Mouse (Mus musculus): Measurements from ENCODE around the gene Gabra3. TPM values are rescaled to one million over a fixed set of nuclear protein-coding genes. Genes with fewer than 3 reads are reported as not detected.

Gabra3 gene
- 1.1 and 1.8 TPM in 2 replicates for polyA plus RNA-seq (2012; rRNA removed)

DNA sequence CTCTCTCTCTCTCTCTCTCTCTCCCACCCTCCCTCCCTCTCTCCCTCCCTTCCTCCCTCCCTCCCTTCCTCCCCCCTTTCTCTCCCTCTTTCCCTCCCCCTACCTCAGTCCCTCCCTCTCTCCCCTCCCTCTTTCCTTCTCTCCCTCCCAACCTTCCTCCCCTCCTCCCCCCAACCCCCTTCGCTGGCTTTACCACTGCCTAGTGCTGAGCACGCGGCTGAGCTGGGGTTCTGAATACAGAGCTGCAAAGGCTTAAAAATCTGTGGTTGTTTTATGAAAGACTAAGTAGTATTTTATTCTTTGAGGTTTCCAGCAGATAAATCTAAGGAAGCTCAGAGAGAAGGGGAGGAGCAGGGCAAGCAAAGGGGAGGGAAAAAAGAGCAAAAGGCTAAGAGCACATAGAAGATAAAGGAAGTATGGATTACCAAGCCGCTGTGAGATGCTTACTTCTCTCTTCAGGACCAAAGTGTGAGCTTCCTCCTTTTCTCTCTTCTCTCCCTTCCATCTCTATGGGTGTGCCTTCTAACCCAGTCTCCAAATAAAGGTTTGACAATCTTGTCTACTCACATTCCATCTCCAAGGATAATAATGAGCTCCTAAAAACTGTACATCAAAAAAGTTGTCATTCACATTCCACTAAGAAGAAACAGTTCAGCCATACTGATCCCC lies at the start of gene Gabra3:
Gene Gabra3 (minus strand): TSS at position 619 of the 669 bp plus-strand sequence.
- no peaks in the 10 kb centered on the region for H3K4me1 ChIP-seq (ENCODE audit: control insufficient read depth, insufficient read depth, low read length)
- 20% methylated on average over 4 of the region's 4 CpGs for WGBS
- DNase-seq, result no peak
- H3K4me3 ChIP-seq (replicated peaks; ENCODE audit: extremely low read depth, low read depth, low read length), result no peak within 1 kb of the TSS
- no peak for TF ChIP-seq POLR2A (IDR thresholded peaks at IDR 0.05; ENCODE audit: borderline replicate concordance, extremely low read depth, low read depth, low read length)
- TF ChIP-seq CTCF (IDR thresholded peaks at IDR 0.05; ENCODE audit: insufficient read depth, low read length), result no peak

DNA sequence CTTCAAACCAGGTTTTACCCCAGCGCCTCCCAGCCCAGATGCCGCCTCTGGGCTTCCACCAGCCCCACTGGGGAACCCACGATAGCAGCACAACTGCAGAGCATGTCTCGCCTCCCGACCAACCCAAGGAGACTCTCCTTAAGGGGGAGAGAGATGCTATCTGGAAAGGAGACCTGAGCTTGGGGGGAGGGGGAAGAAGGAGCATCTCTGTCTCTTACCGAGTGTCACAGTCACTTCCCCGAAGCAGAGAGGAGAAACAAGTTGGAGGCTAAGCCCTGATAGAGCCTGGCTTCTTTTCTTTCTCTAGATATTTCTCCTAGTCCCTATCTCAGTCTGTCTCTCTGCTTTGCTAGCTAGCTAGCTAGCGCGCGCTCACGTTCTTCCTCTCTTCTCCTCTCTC lies 859 bp downstream of the Gabra3 start:
- no peak overlapping the region for H3K4me3 ChIP-seq (replicated peaks; ENCODE audit: extremely low read depth, low read depth, low read length)
- no peak for DNase-seq
- TF ChIP-seq CTCF (IDR thresholded peaks at IDR 0.05; ENCODE audit: insufficient read depth, low read length) (no peak), POLR2A (IDR thresholded peaks at IDR 0.05; ENCODE audit: borderline replicate concordance, extremely low read depth, low read depth, low read length) (no peak)
- 22% methylated on average over 11 of the region's 11 CpGs for WGBS
- no peaks in the 10 kb centered on the region for H3K4me1 ChIP-seq (ENCODE audit: control insufficient read depth, insufficient read depth, low read length)

DNA sequence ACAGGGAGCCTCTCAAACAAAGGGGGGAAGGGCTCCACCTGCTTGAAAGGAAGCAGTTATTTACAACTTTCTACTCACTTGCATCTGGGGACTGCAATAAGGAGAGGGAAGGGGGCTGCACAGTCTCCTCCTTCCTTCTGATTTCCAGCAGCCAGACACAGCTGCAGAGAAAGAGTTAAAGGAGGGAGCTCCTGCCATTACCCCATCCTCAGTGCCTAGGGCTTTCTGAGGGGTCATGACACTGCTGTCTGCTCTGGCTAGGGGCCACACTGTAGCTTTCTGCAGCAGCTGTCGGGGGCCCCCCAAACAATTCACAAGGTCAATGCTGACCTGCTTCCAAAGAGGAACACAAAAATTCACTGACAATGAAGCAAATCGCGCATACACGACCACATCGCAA lies 1.3 kb downstream of the Gabra3 start:
- H3K4me3 ChIP-seq (replicated peaks; ENCODE audit: extremely low read depth, low read depth, low read length), result no peak overlapping the region

DNA sequence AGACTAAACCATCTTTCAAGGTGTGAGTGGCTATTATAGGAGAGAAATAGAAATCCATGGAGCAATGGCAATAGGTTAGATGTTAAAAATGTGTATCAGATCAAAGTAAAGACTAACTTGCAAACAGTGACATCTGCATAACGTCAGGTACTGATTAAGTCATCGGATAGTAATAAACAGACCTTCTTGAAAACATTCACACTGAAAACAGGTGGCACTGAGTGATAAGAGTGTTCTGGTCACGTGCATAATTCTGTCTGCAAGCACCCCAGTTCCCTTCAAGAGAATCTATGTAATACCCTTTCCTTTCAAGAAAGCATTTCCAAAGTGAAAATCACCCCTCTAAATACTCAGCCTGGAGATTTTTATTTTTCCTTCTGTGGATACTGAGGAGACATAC lies 6.0 kb downstream of the Gabra3 start:
- Histone ChIP-seq H3K4me1 (ENCODE audit: control insufficient read depth, insufficient read depth, low read length) (no peaks in the 10 kb centered on the region), H3K4me3 (replicated peaks; ENCODE audit: extremely low read depth, low read depth, low read length) (no peak overlapping the region)
- no peak for DNase-seq
- TF ChIP-seq POLR2A (IDR thresholded peaks at IDR 0.05; ENCODE audit: borderline replicate concordance, extremely low read depth, low read depth, low read length), result no peak
- TF ChIP-seq CTCF (IDR thresholded peaks at IDR 0.05; ENCODE audit: insufficient read depth, low read length), result no peak
- WGBS, result 43% methylated on average over 3 of the region's 3 CpGs

More for the DNA sequence above, 1.3 kb downstream of the Gabra3 start:
- H3K4me1 ChIP-seq (ENCODE audit: control insufficient read depth, insufficient read depth, low read length), result no peaks in the 10 kb centered on the region
- WGBS, result 33% methylated on average over 5 of the region's 5 CpGs
- no peak for DNase-seq
- TF ChIP-seq POLR2A (IDR thresholded peaks at IDR 0.05; ENCODE audit: borderline replicate concordance, extremely low read depth, low read depth, low read length), result no peak
- no peak for TF ChIP-seq CTCF (IDR thresholded peaks at IDR 0.05; ENCODE audit: insufficient read depth, low read length)

DNA sequence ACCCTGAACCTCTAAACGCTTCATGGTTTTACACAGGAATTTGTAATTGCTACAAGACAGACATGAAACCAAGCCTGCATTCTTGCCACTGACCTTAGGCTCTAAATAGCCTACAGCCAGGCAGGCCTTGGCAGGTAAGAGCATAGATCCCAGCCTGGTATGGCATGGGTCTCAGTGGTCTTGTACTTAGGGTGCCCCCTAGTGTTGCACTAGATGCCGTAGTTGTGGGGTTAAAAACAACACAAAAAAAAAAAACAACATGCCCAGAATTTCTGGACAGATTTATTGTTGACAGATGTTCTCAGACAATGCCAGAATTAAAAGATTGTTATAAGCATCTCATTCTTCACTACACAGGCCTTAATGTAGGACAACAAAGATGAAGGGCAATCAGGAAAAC lies 12.0 kb downstream of the Gabra3 start:
- TF ChIP-seq POLR2A (IDR thresholded peaks at IDR 0.05; ENCODE audit: borderline replicate concordance, extremely low read depth, low read depth, low read length) (no peak), CTCF (IDR thresholded peaks at IDR 0.05; ENCODE audit: insufficient read depth, low read length) (no peak)
- 56% methylated on average over 2 of the region's 2 CpGs for WGBS
- no peak overlapping the region for H3K4me3 ChIP-seq (replicated peaks; ENCODE audit: extremely low read depth, low read depth, low read length)

DNA sequence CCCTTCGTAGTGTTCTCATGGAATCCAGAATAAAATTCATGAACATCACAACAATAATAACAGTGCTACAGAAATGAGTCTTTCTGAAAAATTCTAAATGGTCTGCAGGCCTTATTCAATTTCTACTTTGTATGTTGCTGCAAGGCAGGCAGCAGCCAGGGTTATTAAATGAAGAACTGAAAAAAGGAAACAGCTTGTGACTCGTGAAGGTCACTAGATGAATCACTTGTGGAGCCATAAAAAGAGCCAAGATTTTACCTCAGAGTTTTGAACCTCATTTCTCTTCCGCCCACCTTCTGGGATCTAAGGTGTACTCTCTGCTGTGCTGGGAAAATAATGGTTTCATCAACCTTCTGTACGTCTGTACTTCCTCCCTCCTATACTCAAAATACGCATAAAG lies 159.4 kb downstream of the Gabra3 start:
- WGBS, result 71% methylated on average over 5 of the region's 5 CpGs

More for the DNA sequence above, 12.0 kb downstream of the Gabra3 start:
- H3K4me1 ChIP-seq (ENCODE audit: control insufficient read depth, insufficient read depth, low read length), result no peaks in the 10 kb centered on the region
- DNase-seq, result no peak

DNA sequence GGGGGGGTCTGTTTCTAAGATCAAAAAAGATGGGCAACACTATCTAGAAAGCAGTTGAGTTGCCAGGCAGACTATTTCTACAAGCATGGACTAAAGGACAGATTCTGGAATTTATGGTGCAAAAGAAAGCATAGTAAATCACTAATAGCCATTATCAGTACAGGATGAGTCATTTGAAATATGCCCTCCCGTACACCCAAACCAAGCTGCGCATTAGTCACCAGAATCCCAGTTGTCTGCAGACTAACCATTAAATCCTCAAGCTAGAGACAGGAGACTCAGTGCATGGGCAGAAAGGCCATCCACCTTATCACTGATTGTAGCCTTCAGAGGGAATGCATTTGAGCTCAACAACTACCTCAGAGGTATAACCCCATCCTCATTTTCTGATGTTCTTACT lies 166.8 kb downstream of the Gabra3 start:
- DNase-seq, result no peak
- no peak overlapping the region for H3K4me3 ChIP-seq (replicated peaks; ENCODE audit: extremely low read depth, low read depth, low read length)
- no peaks in the 10 kb centered on the region for H3K4me1 ChIP-seq (ENCODE audit: control insufficient read depth, insufficient read depth, low read length)
- TF ChIP-seq CTCF (IDR thresholded peaks at IDR 0.05; ENCODE audit: insufficient read depth, low read length) (no peak), POLR2A (IDR thresholded peaks at IDR 0.05; ENCODE audit: borderline replicate concordance, extremely low read depth, low read depth, low read length) (no peak)
- 92% methylated on average over 2 of the region's 2 CpGs for WGBS

More for the DNA sequence above, 159.4 kb downstream of the Gabra3 start:
- no peak for DNase-seq
- H3K4me3 ChIP-seq (replicated peaks; ENCODE audit: extremely low read depth, low read depth, low read length), result no peak overlapping the region
- no peaks in the 10 kb centered on the region for H3K4me1 ChIP-seq (ENCODE audit: control insufficient read depth, insufficient read depth, low read length)
- TF ChIP-seq CTCF (IDR thresholded peaks at IDR 0.05; ENCODE audit: insufficient read depth, low read length) (no peak), POLR2A (IDR thresholded peaks at IDR 0.05; ENCODE audit: borderline replicate concordance, extremely low read depth, low read depth, low read length) (no peak)

DNA sequence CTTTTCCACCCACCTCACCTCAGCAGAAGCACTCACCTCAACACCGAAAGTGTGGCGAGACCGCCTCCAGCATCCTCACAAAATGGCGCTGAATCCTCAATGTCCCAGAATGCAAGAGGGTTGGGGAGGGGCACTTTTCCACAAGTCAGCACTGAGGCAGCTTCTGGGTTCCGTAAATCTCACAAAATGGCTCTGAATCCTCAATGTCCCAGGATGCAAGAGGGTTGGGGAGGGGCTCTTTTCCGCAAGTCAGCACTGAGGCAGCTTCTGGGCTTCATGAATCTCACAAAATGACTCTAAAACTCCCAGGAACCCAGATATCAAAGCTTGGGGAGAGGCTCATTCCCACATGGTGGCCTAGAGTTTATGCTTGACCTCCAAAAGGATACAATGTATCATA lies 269.9 kb downstream of the Gabra3 start, which contains the start of gene Magea10:
Gene Magea10 (minus strand): TSS at position 101 of the 400 bp plus-strand sequence.
- 89% methylated on average over 6 of the region's 6 CpGs for WGBS
- Histone ChIP-seq H3K4me3 (replicated peaks; ENCODE audit: extremely low read depth, low read depth, low read length) (no peak within 1 kb of the TSS), H3K4me1 (ENCODE audit: control insufficient read depth, insufficient read depth, low read length) (no peaks in the 10 kb centered on the region)
- DNase-seq, result no peak
- no peak for TF ChIP-seq CTCF (IDR thresholded peaks at IDR 0.05; ENCODE audit: insufficient read depth, low read length)
- TF ChIP-seq POLR2A (IDR thresholded peaks at IDR 0.05; ENCODE audit: borderline replicate concordance, extremely low read depth, low read depth, low read length), result no peak

Other genes with a start within 250 kb of the Gabra3 start
- gene Gabrq, start 168.3 kb upstream of the Gabra3 start, polyA plus RNA-seq (2012; rRNA removed), result 0.37 TPM in 2 replicates